Mouse (Mus musculus): ENCODE data around the gene Lhcgr. TPM values are rescaled to one million over a fixed set of nuclear protein-coding genes. Genes with fewer than 3 reads are reported as not detected.

The Lhcgr gene
- total RNA-seq, 2 experiments from 2014 or later: 0.22 to 0.33 TPM

GRCm38 (mm10) chr17:88703112-88703511 lies 88.7 kb downstream of the Lhcgr start:
- no peak for DNase-seq

GRCm38 (mm10) chr17:88702345-88702744 lies 89.4 kb downstream of the Lhcgr start:
- DNase-seq: no peak

- DNase-seq: no peak
Observed at GRCm38 (mm10) chr17:88700901-88701300, 90.9 kb downstream of the Lhcgr start.

GRCm38 (mm10) chr17:88696656-88697333 lies 95.0 kb downstream of the Lhcgr start:
- no peak for DNase-seq

- DNase-seq: no peak
Observed at GRCm38 (mm10) chr17:88688226-88688625, 103.6 kb downstream of the Lhcgr start.

- no peak for DNase-seq
Observed at GRCm38 (mm10) chr17:88675310-88676309, 116.2 kb downstream of the Lhcgr start.

- no peak for DNase-seq
Observed at GRCm38 (mm10) chr17:88670800-88671199, 121.0 kb downstream of the Lhcgr start.

GRCm38 (mm10) chr17:88669921-88670320 lies 121.9 kb downstream of the Lhcgr start:
- no peak for DNase-seq

GRCm38 (mm10) chr17:88668452-88668851 lies 123.3 kb downstream of the Lhcgr start, which contains the start of gene Gtf2a1l:
TSS of gene Gtf2a1l (plus strand) at chr17:88668660.
- DNase-seq: peak; percentile 63 to 69

Other genes with a start within 250 kb of the Lhcgr start
- gene Ston1, start 194.3 kb downstream of the Lhcgr start, total RNA-seq (2021): 10 to 100 TPM in 1 of 2 experiments, 1 to 10 TPM in 1; 8.8 to 11.0 TPM
- not detected for gene Gtf2a1l, start 123.3 kb downstream of the Lhcgr start, total RNA-seq (2021)